23 mouse cellular contexts compared by ENCODE assay signal in genomic region chr7:144933796-144934195, GRCm38 (mm10). TPM values are rescaled to one million over a fixed set of nuclear protein-coding genes. Genes with fewer than 3 reads are reported as not detected.
DNase-seq lines count a peak whose midpoint lies in the region; TF ChIP-seq lines count a peak whose summit lies in the region.
"Had no signal": no experiment of that assay in that cellular context is flagged by ENCODE, and none has a peak within 500 bp of the region (broad histone marks: within the 10 kb centered on the region; RNA-seq: fewer than 3 reads in every experiment).

No protein-coding gene starts in this region.

- intact Hi-C loops in left cerebral cortex, adult 2 months (cut with DNase I): no loop called here

- no peak overlapping the region for H3K27ac ChIP-seq in left cerebral cortex, adult 2 months
- H3K27ac ChIP-seq: forebrain, embryonic 12.5 days; heart, embryonic 10.5 days; liver, embryonic 13.5 days had no signal

- H3K4me3 ChIP-seq in left cerebral cortex, adult 2 months: no peak overlapping the region
- H3K4me3 ChIP-seq: forebrain, embryonic 12.5 days; heart, embryonic 10.5 days; hindbrain, embryonic 10.5 days; liver, embryonic 13.5 days had no signal

- peak; percentile 16 for DNase-seq in cerebellum, adult 9-10 months
- DNase-seq in cerebellum, adult 9-11 months: no peak
- peak; percentile 19 for DNase-seq in kidney, adult 18-20 months
- DNase-seq in kidney, adult 11 months: no peak
- peak; percentile 17 for DNase-seq in retina, postnatal 1 day
- no peak for DNase-seq in retina, embryonic 14.5 days (ENCODE audit: low spot score)
- no peak for DNase-seq in left cerebral cortex, adult 2 months (ENCODE audit: extremely low spot score in 1 of 2, low spot score in 2 of 2)
- DNase-seq in layer of hippocampus, adult 18-20 months (ENCODE audit: low spot score in 2 of 2): no peak
- DNase-seq: cerebellum, adult 18-20 months; layer of hippocampus, adult 9-11 months; liver, embryonic 13.5 days; lung, adult 2 months; lung, postnatal 14 days; thymus, postnatal 14 days had no signal

- TF ChIP-seq CTCF in left cerebral cortex, adult 2 months (IDR thresholded peaks at IDR 0.05): no peak

RNA-seq across cellular contexts. Expression of gene Ccnd1, which starts 5.9 kb away (rescaled TPM):
- total RNA-seq in left cerebral cortex, adult 2 months (2021): 10 to 100 TPM; 57.0 to 57.7 TPM
- 10 to 100 TPM; 56.0 to 59.6 TPM for total RNA-seq in layer of hippocampus, adult 18-20 months (2021)

RNA-seq across cellular contexts. Expression of gene LTO1, which starts 18.9 kb away (rescaled TPM):
- 10 to 100 TPM; 26.4 to 27.8 TPM for total RNA-seq in left cerebral cortex, adult 2 months (2021)
- 10 to 100 TPM; 25.6 to 27.2 TPM for total RNA-seq in layer of hippocampus, adult 18-20 months (2021)

RNA-seq across cellular contexts. Expression of gene Fgf15, which starts 37.5 kb away (rescaled TPM):
- total RNA-seq in left cerebral cortex, adult 2 months (2021): not detected
- not detected for total RNA-seq in layer of hippocampus, adult 18-20 months (2021)
- total RNA-seq: gastrocnemius, adult 18-20 months; granulocyte monocyte progenitor cell, adult 5-6 weeks; left cerebral cortex, adult 18-20 months; left cerebral cortex, postnatal 36 days; megakaryocyte progenitor cell, adult 5-6 weeks; monocyte, adult 5-6 weeks had no signal

Comparison
In these comparisons a context has a peak if more than half of its experiments do, and no peak if none do; other contexts are left out.
1. DNase-seq: peak in cerebellum, adult 9-10 months (single experiment), kidney, adult 18-20 months (single experiment) and retina, postnatal 1 day (single experiment); none in cerebellum, adult 9-11 months (single experiment), kidney, adult 11 months (single experiment), retina, embryonic 14.5 days (single experiment), left cerebral cortex, adult 2 months (0 of 2) and layer of hippocampus, adult 18-20 months (0 of 2).